Mouse (Mus musculus): ENCODE results near the gene Msl1. TPM values are rescaled to one million over a fixed set of nuclear protein-coding genes. Genes with fewer than 3 reads are reported as not detected.

The Msl1 gene
- total RNA-seq, 2 experiments from 2014 or later = 49.0 to 51.4 TPM

GRCm38 (mm10) chr11:98829091-98829775, 33.9 kb downstream of the Msl1 start:
- no peak for DNase-seq
- intact Hi-C loops (cut with DNase I) = loop anchor here (2.0 kb wide), 2 partner anchors 40 to 128 kb away; partner anchors contain the start of gene Csf3

- intact Hi-C loops (cut with DNase I) = loop anchor here (2.0 kb wide), 2 partner anchors 41 to 129 kb away; partner anchors contain the start of gene Csf3
- DNase-seq = no peak
These were observed 34.6 kb downstream of the Msl1 start for GRCm38 (mm10) chr11:98829875-98830274.

- DNase-seq = no peak
- intact Hi-C loops (cut with DNase I) = no loop called here
These were observed 40.0 kb downstream of the Msl1 start for GRCm38 (mm10) chr11:98835296-98835695.

GRCm38 (mm10) chr11:98835725-98836124, 40.4 kb downstream of the Msl1 start:
- intact Hi-C loops (cut with DNase I) = no loop called here
- DNase-seq = no peak

GRCm38 (mm10) chr11:98836128-98836527, 40.8 kb downstream of the Msl1 start:
- no peak for DNase-seq
- intact Hi-C loops (cut with DNase I) = no loop called here

- DNase-seq = peak; percentile 69 to 81
- intact Hi-C loops (cut with DNase I) = no loop called here
These were observed 41.4 kb downstream of the Msl1 start, which contains the start of gene Rapgefl1 for GRCm38 (mm10) chr11:98836651-98837141. TSS of gene Rapgefl1 (plus strand) at chr11:98836785.

GRCm38 (mm10) chr11:98837231-98837704, 42.0 kb downstream of the Msl1 start:
- DNase-seq = no peak
- intact Hi-C loops (cut with DNase I) = no loop called here

- intact Hi-C loops (cut with DNase I) = no loop called here
- DNase-seq = no peak
These were observed 42.6 kb downstream of the Msl1 start for GRCm38 (mm10) chr11:98837917-98838316.

GRCm38 (mm10) chr11:98838512-98838911, 43.2 kb downstream of the Msl1 start:
- DNase-seq = no peak
- intact Hi-C loops (cut with DNase I) = no loop called here

- DNase-seq = no peak
- intact Hi-C loops (cut with DNase I) = no loop called here
These were observed 44.1 kb downstream of the Msl1 start for GRCm38 (mm10) chr11:98839402-98839801.

GRCm38 (mm10) chr11:98839897-98840296, 44.6 kb downstream of the Msl1 start:
- intact Hi-C loops (cut with DNase I) = no loop called here
- DNase-seq = no peak

GRCm38 (mm10) chr11:98846016-98846415, 50.7 kb downstream of the Msl1 start:
- DNase-seq = no peak
- intact Hi-C loops (cut with DNase I) = no loop called here

GRCm38 (mm10) chr11:98846865-98847604, 51.7 kb downstream of the Msl1 start:
- DNase-seq = no peak
- intact Hi-C loops (cut with DNase I) = no loop called here

- intact Hi-C loops (cut with DNase I) = no loop called here
- DNase-seq = no peak
These were observed 54.0 kb downstream of the Msl1 start for GRCm38 (mm10) chr11:98849196-98849894.

- intact Hi-C loops (cut with DNase I) = no loop called here
- DNase-seq = no peak
These were observed 55.1 kb downstream of the Msl1 start for GRCm38 (mm10) chr11:98850100-98851093.

- intact Hi-C loops (cut with DNase I) = no loop called here
These were observed 58.8 kb downstream of the Msl1 start for GRCm38 (mm10) chr11:98854116-98854515.

GRCm38 (mm10) chr11:98854659-98855058, 59.3 kb downstream of the Msl1 start:
- intact Hi-C loops (cut with DNase I) = loop anchor here (5.0 kb wide), 1 partner anchor 118 kb away; no protein-coding TSS in a partner anchor
- no peak for DNase-seq

More at GRCm38 (mm10) chr11:98854116-98854515, 58.8 kb downstream of the Msl1 start:
- DNase-seq = no peak
